Mouse (Mus musculus): ENCODE results near the gene Lrrc15. TPM values are rescaled to one million over a fixed set of nuclear protein-coding genes. Genes with fewer than 3 reads are reported as not detected.

Gene Lrrc15
- polyA plus RNA-seq (2014; fragmentation: Nextera tagmentation; extraction: Ambion mirVana) = 0.54 and 0.79 TPM in 2 replicates

- no peak within 1 kb of the TSS for H3K27ac ChIP-seq (ENCODE audit: low read depth)
- TF ChIP-seq CTCF (IDR thresholded peaks at IDR 0.05; ENCODE audit: low read depth) = peak; percentile 42
- 7% methylated on average over 34 of the region's 34 CpGs for WGBS
- no peaks in the 10 kb centered on the region for H3K36me3 ChIP-seq (ENCODE audit: insufficient read depth)
- H3K27me3 ChIP-seq (ENCODE audit: insufficient read depth, low read length) = peaks cover 16% of the 10 kb centered on the region
- peak within 1 kb of the TSS; percentile 25 for H3K4me3 ChIP-seq (ENCODE audit: low read depth, low read length)
- peak within 1 kb of the TSS; percentile 15; the same call in 1 of the 2 replicates for H3K9ac ChIP-seq
- DNase-seq = peak; percentile 55
- ATAC-seq (ENCODE audit: insufficient read depth) = peak; percentile 48; the same call in 1 of the 2 replicates
- H3K4me2 ChIP-seq = peak within 1 kb of the TSS; percentile 59
- H3K4me1 ChIP-seq (ENCODE audit: insufficient read depth) = peaks cover 10% of the 10 kb centered on the region; the same call in 1 of the 2 replicates
- H3K9me3 ChIP-seq (ENCODE audit: low read depth, low read length) = no peaks in the 10 kb centered on the region
These were observed at the start of gene Lrrc15 for GRCm38 (mm10) chr16:30282844-30283495. TSS of gene Lrrc15 (minus strand) at chr16:30283256.

GRCm38 (mm10) chr16:30314236-30314635 is 31.2 kb upstream of the Lrrc15 start:
- no peak overlapping the region for H3K27ac ChIP-seq (ENCODE audit: low read depth)
- no peaks in the 10 kb centered on the region for H3K4me1 ChIP-seq (ENCODE audit: insufficient read depth)
- no peak overlapping the region for H3K9ac ChIP-seq
- peaks cover 23% of the 10 kb centered on the region for H3K27me3 ChIP-seq (ENCODE audit: insufficient read depth, low read length)
- peak; percentile 80 for DNase-seq
- H3K9me3 ChIP-seq (ENCODE audit: low read depth, low read length) = no peaks in the 10 kb centered on the region
- no peak overlapping the region for H3K4me3 ChIP-seq (ENCODE audit: low read depth, low read length)
- peak; percentile 65 for TF ChIP-seq CTCF (IDR thresholded peaks at IDR 0.05; ENCODE audit: low read depth)
- peaks cover 17% of the 10 kb centered on the region for H3K36me3 ChIP-seq (ENCODE audit: insufficient read depth)
- H3K4me2 ChIP-seq = no peak overlapping the region
- ATAC-seq (ENCODE audit: insufficient read depth) = no peak

GRCm38 (mm10) chr16:30310647-30311046 is 27.6 kb upstream of the Lrrc15 start, which contains the start of gene Gp5:
TSS of gene Gp5 (minus strand) at chr16:30310779.
- DNase-seq = no peak
- H3K9ac ChIP-seq = no peak within 1 kb of the TSS
- no peak for ATAC-seq (ENCODE audit: insufficient read depth)
- H3K36me3 ChIP-seq (ENCODE audit: insufficient read depth) = peaks cover 11% of the 10 kb centered on the region; the same call in 1 of the 2 replicates
- H3K27me3 ChIP-seq (ENCODE audit: insufficient read depth, low read length) = peaks cover 51% of the 10 kb centered on the region
- peak within 1 kb of the TSS; percentile 99 for H3K4me2 ChIP-seq
- TF ChIP-seq CTCF (IDR thresholded peaks at IDR 0.05; ENCODE audit: low read depth) = no peak
- H3K4me3 ChIP-seq (ENCODE audit: low read depth, low read length) = peak within 1 kb of the TSS; percentile 56
- H3K9me3 ChIP-seq (ENCODE audit: low read depth, low read length) = no peaks in the 10 kb centered on the region
- H3K4me1 ChIP-seq (ENCODE audit: insufficient read depth) = no peaks in the 10 kb centered on the region; the same call in 1 of the 2 replicates
- no peak within 1 kb of the TSS for H3K27ac ChIP-seq (ENCODE audit: low read depth)

GRCm38 (mm10) chr16:30310171-30310515 is 27.1 kb upstream of the Lrrc15 start:
- H3K27me3 ChIP-seq (ENCODE audit: insufficient read depth, low read length) = peaks cover 51% of the 10 kb centered on the region
- no peak overlapping the region for H3K4me2 ChIP-seq
- H3K27ac ChIP-seq (ENCODE audit: low read depth) = no peak overlapping the region
- H3K4me3 ChIP-seq (ENCODE audit: low read depth, low read length) = no peak overlapping the region
- no peak for TF ChIP-seq CTCF (IDR thresholded peaks at IDR 0.05; ENCODE audit: low read depth)
- no peak for ATAC-seq (ENCODE audit: insufficient read depth)
- H3K9me3 ChIP-seq (ENCODE audit: low read depth, low read length) = no peaks in the 10 kb centered on the region
- H3K36me3 ChIP-seq (ENCODE audit: insufficient read depth) = 0 out of 2 replicates have a peak, but pooled peaks cover 8% of the 10 kb centered on the region
- WGBS = 52% methylated on average over 8 of the region's 8 CpGs
- H3K4me1 ChIP-seq (ENCODE audit: insufficient read depth) = no peaks in the 10 kb centered on the region; the same call in 1 of the 2 replicates
- peak; percentile 5 for DNase-seq
- H3K9ac ChIP-seq = no peak overlapping the region

- ATAC-seq (ENCODE audit: insufficient read depth) = no peak
- H3K9ac ChIP-seq = peak overlapping the region; percentile 48; the same call in 1 of the 2 replicates
- no peak overlapping the region for H3K27ac ChIP-seq (ENCODE audit: low read depth)
These were observed 26.5 kb upstream of the Lrrc15 start for GRCm38 (mm10) chr16:30309395-30310170.

GRCm38 (mm10) chr16:30308616-30309394 is 25.7 kb upstream of the Lrrc15 start:
- peak overlapping the region; percentile 48 for H3K9ac ChIP-seq
- DNase-seq (peak; percentile 70), ATAC-seq (ENCODE audit: insufficient read depth) (peak; percentile 29; the same call in 1 of the 2 replicates)
- TF ChIP-seq CTCF (IDR thresholded peaks at IDR 0.05; ENCODE audit: low read depth) = 0 out of 2 replicates have a peak, but pooled peaks have one; percentile 4
- H3K27me3 ChIP-seq (ENCODE audit: insufficient read depth, low read length) = peaks cover 51% of the 10 kb centered on the region
- 1% methylated on average over 72 of the region's 72 CpGs for WGBS
- H3K4me2 ChIP-seq = peak overlapping the region; percentile 99
- no peak overlapping the region for H3K27ac ChIP-seq (ENCODE audit: low read depth)
- H3K36me3 ChIP-seq (ENCODE audit: insufficient read depth) = 0 out of 2 replicates have a peak, but pooled peaks cover 4% of the 10 kb centered on the region
- H3K4me1 ChIP-seq (ENCODE audit: insufficient read depth) = no peaks in the 10 kb centered on the region; the same call in 1 of the 2 replicates
- no peaks in the 10 kb centered on the region for H3K9me3 ChIP-seq (ENCODE audit: low read depth, low read length)
- H3K4me3 ChIP-seq (ENCODE audit: low read depth, low read length) = peak overlapping the region; percentile 56

More at GRCm38 (mm10) chr16:30309395-30310170, 26.5 kb upstream of the Lrrc15 start:
- peak overlapping the region; percentile 99 for H3K4me2 ChIP-seq
- H3K27me3 ChIP-seq (ENCODE audit: insufficient read depth, low read length) = peaks cover 51% of the 10 kb centered on the region
- WGBS = 4% methylated on average over 34 of the region's 34 CpGs
- 0 out of 2 replicates have a peak, but pooled peaks cover 4% of the 10 kb centered on the region for H3K36me3 ChIP-seq (ENCODE audit: insufficient read depth)
- no peaks in the 10 kb centered on the region; the same call in 1 of the 2 replicates for H3K4me1 ChIP-seq (ENCODE audit: insufficient read depth)
- H3K4me3 ChIP-seq (ENCODE audit: low read depth, low read length) = peak overlapping the region; percentile 56
- TF ChIP-seq CTCF (IDR thresholded peaks at IDR 0.05; ENCODE audit: low read depth) = no peak
- DNase-seq = peak; percentile 39
- no peaks in the 10 kb centered on the region for H3K9me3 ChIP-seq (ENCODE audit: low read depth, low read length)
